Mouse (Mus musculus) kidney, postnatal 36 days (tissue): ENCODE measurements around the gene 3100002H09Rik.

Experiments
- DNase-seq, 2 experiments: peaks; one replicate each; pipeline ENCODE4 v3.0.0; 2021 to 2022; ENCODE audit warnings: mixed read lengths in 2 of 2

3100002H09Rik gene

DNA sequence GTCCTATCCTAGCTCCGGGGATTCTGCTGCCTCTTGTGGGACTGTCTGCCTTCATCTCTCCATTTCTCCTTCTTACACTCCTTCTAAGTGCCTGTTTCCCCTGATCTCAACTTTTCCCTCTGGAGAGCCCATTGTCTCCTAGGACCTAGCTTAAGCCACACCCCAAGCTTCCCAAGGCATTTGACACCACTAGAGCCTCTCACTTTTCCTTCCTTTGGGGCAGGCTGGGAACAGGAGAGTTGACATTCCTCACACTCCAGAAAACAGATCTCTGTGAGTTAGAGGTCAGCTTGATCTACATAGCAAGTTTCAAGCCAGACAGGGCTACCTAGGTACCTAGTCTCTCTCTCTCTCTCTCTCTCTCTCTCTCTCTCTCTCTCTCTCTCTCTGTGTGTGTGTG is 3.6 kb upstream of the 3100002H09Rik start:
- no peak for DNase-seq

DNA sequence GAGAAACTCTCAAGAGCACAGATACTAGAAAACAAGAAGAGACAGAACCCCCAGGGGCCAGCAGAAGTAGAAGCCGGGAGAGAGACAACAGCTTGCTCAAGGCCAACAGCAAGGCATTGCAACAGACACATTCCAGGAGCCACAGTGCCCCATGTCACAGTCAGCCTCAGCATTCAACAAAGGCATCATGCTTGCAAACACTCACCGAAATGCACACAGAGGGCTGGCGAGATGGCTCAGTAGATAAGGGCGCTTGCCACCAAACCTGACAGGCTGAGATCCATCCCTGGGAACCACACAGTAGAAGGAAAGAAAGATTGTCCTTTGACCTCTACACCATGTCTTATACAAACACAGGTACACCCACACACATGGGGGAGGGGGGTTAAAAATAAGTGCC is 1.2 kb upstream of the 3100002H09Rik start:
- DNase-seq = no peak

DNA sequence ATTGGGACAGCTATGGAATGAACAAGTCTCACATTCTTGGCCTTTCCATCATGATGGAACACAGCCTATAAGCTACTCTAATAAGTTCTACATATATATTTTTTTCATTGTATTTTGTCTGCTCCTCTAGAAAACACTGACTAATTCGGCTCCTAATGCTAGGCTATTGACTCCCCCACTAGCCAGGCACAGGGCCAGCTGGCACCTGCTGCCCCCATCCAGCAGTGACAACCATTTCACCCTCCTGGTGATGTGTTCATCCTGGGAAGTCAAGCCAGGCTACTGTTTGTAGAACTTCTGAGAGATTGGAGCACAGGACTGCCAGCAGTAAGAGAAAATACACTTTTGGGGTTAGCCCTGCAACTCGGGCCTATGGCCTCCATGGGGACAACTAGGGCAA is 537 bp downstream of the 3100002H09Rik start:
- no peak for DNase-seq

DNA sequence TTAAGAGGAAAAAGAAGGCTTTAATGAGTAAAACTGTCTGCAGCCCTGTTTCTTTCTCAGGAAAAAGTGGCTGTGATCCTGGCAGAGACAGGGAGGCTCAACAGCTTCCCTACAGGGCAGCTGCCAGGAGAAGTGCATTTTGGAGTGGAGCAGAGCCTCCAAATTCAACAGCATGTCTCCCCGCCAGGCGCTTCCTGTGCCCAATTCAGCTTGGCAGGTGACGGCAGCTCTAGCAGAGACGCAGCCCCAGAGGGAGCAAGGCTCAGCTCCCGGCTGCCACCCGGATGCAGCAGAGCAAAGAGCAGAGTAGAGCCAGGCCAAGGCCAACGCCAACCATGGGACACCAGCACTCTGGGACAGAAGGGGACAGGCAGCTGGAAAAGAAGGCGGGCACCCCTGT is 3.4 kb downstream of the 3100002H09Rik start:
- DNase-seq = no peak

DNA sequence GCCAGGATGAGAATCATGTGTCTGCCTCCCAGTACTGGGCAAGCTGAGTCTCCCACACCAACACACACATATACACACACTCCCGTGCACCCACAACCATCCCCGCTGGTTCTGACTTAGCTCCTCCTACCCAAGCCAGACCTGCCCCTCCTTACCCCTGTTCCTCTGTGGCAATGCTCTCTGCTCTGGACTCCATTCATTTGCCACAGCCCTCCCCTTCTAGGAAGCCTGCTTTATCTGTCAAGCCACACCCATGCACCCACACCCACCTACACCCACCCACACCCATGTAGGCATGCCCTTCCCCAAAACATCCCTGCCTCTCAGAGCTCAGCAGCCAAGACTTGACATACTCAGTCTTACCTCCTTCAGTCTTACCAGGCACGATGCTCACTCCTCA is 4.4 kb downstream of the 3100002H09Rik start:
- no peak for DNase-seq

DNA sequence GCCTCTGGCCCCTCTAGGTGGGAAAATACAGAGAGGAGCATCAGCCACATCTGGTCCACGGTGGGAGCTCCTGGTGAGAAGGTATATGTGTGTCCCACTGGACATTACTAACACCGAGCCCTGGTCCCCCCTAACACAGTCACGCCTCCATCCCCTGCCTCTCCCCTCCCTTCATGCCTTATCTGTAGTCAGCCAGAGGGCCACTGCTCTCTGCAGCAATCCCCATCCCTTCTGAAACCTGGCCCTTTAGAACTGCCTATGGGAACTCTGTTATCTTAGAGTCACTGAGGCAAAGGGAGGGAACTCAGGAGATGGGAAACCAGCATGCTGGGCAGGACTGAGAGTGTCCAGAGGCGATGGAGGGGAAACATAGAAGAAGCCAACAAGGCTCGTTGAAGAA is 5.3 kb downstream of the 3100002H09Rik start:
- DNase-seq = no peak

DNA sequence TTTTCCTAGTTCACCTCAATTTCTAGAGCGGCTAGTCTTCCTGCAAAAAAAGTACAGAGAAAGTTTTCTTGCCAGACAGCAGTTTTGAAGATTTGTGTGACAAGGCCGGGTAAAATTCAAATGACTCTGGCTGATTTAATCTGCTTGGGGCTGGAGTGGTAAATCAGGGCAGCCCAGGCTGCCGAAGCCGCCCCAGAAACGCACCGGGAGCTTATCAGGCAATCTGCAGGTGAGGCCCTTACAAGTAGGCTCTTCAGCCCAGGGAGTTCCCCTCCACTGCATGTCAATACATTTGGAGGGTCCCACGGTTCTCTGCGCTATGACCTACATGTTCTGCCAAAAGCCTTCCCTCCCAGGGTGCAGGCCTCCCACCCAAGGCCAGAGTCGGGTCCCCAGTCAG is 6.9 kb downstream of the 3100002H09Rik start:
- DNase-seq = no peak

DNA sequence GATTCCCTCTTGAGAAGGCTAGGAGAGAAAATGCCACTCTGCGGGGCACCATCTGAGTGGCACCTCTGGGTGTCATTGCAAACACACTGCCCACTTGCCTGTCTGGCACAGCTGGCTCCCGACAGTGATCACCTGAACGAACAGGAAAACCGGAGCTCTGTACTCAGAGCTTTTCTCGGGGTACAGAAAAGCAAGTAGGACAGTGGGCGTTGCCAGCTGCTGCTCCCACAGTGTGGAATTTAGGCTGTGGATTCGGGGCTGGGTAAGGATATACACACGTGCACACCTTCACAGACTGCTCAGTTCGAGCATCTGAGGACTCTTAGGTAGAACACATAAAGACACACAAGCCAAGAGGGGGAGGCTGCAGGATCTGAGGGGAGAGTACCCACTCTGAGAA is 14.7 kb downstream of the 3100002H09Rik start:
- DNase-seq = no peak

DNA sequence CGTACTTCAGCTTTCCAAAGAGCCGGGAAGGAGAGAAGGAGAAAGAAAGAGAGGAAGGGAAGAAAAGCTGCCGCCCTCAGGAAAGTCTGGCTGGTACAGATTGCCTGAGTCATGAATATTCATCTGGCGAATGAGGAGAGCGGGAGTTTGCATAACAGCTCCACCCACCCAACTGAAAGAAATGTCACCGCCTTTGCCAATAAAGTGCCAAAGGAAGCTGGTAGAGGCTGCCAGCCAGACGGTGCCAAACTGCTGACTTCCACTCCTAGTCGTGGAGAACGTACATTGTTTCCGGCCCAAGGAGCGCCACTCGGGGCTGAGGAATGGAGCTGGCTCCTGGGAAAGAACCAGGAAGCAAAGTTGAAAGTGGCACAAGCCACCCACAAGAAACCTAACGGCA is 15.7 kb downstream of the 3100002H09Rik start:
- DNase-seq = peak; percentile 22 to 23

DNA sequence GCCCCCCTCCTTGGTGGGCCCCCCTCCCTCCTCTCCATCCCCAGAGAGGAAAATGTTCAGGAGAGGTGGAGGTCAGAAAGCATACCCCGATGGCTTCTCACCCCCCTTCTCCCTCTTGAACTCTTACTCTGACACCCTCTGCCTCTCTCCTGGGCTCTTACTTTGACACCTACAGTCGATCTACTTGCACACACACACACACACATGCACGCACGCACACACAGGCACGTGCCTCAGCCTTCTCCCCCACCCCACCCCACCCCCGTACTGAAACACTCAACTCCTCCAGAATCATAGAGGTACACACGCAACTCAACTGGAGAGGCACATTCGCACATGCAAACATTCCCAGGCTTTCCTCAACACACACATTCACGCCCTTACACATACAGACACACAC is 16.9 kb downstream of the 3100002H09Rik start:
- DNase-seq = no peak

DNA sequence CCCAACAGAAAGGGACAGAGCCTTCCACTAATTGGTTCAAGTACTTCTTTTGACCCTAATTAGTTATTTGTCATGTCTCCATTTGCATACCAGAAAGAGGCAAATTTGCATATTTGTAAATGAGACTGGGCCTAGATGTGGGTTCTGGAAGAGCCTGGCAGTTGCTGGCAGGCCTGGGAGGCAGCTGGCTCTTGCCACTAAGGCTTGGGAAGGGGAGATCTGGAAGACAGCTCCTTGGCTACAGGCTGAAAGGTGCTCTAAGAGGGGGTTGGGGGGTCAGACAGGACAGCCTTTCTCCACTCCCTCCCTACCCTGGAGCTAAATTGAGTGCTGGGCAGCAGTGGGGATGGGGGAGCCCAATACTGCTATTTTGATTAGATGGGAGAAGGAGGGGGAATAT is 17.4 kb downstream of the 3100002H09Rik start:
- DNase-seq = no peak

DNA sequence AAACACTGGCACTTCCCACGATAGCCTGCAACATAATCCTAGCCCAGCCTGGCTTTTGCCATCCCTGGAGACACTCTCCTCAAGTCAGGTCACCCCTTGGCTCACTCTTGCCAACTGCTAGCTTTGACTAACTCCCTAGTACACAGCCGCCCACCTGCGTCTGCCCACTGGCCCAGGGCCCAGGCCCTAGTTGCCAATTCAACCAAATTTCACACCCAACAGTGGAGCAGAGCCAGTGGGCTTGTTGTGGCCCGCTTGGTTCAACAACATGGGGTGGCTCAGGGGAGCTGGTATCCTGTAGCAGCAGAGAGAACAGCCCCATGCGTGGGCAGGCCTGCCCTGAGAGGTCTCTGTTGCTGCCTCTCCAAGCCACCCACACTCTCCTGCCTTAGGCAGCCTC is 18.4 kb downstream of the 3100002H09Rik start:
- no peak for DNase-seq

DNA sequence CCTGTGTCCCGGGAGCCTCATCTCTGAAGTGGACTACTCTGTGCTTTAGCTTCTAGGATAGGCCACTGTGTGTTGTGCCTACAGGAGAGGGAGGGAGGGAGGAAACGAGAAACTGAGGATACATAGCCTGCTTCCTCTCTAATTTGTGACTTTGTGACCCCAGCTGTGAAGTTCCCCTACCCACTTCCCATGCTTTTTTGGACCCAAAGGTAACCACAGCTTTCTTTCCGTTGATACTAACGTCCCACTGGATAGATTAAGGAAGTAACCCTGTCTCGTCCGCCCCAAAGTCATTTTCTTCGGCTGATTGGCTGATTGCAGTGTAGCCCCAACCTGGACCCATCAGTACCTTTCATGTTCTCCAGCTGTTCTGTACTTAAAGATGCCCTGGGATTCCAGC is 29.9 kb downstream of the 3100002H09Rik start:
- DNase-seq = no peak

DNA sequence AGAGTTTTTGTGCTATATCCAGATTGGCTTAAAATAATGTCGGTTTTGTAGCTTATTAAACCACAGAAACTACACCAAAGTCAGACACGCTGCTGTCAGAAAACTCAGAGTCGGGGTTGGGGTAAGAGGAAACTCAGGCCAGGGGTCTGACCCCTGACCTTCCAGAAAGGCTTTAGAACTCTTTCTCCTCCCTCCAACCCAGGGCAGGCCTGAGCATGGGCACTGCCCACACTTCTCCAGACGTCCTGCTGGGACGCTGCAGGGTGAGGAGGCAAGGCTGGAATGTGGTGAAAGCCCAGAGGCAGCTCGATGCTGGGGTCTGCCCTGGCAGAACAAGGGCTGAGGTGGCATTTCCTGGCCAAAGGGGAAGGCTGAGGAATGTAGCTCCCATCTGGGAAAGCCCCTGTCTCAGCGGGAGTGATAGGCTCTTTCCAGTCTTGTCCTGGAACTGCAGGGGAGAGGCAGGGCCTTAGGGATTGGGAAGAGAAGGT is 34.6 kb downstream of the 3100002H09Rik start:
- peak in 1 of 2 experiments; percentile 5 for DNase-seq

DNA sequence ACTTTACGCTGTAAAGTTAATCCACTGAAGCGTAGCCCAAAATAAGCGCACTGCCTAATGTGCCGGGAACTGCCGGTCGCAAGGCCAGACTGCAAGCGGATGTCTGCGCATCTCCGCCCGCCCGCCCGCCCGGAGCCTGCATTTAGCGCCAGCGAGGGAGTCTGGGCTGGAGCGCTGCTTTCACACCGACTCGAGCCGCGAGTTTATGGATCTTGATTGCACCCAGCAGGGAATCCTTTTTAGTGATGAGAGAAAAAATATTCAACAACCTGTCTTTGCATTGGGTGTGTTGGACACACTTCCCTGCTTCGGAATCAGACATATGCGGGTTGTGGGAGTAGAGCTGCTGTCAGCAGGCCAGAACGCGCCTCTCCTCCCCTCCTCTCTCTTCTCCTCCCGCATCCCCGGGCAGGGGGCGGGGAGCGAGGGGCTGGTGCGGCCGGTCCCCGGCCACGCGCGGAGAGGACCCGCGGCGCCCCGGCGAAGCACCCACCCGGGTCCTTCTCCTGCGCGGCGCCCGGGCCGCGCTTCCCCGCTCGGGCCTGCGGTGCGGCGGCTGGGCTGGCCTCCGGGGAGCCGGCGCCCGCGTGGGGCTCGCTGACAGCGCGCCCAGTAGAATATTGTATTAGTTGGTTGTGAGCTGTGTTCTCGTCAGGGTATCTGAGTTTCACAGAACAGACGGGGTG is 35.2 kb downstream of the 3100002H09Rik start:
- DNase-seq = no peak

DNA sequence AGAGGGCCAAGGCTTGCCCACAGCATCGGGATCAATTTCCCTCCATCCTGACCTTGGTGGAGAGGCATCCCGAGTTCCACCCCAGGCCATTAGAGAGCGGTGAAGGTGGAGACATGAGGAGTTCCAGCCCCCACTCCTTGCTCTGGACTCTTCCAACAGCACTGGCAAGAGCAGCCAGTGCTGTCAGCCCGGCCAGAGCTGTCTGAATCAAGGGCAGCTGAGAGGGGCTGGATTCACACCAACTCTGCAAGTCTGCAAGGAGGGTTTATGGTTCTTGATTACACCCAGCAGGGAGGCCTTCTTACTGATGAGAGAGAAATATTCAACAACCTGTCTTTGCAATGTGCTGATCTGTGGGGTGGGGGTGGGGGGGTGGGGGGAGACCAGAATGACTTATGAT is 37.0 kb downstream of the 3100002H09Rik start:
- DNase-seq = no peak

DNA sequence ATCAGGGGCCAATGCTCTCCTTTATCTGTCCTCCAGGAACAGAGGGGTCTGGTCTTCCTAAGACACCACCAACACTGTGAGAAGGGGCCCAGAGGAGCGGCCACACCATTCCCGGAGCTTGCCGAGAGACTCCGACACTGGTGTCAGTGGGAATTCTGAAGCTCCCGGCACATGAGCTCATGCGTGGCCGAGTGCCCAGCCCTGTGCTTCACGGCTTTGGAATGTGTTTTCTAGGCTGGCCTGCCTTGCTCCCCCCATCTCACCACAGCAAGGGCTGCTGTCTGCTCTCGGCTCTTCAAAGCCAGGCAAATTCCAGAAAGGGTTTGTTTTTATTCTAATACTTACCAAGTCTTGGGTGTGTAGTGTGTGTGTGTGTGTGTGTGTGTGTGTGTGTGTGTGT is 39.6 kb downstream of the 3100002H09Rik start:
- DNase-seq = peak; percentile 12 to 32

DNA sequence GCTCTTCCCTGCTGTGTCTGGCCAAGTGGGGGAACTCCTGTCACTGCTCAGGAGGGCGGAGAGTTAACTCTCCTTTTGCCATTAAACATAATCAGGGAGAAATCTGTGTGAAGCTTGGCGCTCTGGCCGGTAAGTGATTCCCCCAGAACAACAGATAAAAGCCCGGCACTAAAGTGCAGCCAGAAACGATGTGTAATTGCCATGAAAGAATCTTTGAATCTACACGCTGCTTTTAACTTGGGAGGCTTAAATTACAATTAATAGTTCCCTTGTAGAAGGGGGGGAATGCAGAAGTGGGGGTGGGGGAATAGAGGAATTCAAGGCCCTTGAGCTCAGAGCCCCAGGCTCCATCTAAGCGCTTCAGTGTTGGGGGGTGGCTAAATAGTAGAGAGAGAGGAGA is 40.9 kb downstream of the 3100002H09Rik start:
- no peak for DNase-seq

DNA sequence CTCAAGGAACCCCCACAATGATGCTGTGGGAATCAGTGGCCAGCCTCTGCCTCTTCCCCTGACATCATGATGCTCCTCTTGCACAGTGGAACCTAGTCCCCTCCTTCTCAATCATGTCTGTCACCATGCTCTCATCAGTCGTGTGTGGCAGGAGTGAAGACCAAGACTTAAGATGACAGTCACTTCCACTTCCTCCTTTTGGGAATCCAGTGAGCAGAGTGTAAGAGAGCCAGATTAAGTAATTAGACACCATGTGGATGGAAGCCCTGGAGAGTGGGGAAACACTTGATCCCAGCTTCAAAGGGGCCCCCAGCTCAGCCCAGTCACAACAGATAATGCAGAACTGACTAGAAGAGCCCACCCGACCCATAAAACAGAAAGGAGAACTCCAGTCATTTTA is 47.2 kb downstream of the 3100002H09Rik start:
- no peak for DNase-seq

DNA sequence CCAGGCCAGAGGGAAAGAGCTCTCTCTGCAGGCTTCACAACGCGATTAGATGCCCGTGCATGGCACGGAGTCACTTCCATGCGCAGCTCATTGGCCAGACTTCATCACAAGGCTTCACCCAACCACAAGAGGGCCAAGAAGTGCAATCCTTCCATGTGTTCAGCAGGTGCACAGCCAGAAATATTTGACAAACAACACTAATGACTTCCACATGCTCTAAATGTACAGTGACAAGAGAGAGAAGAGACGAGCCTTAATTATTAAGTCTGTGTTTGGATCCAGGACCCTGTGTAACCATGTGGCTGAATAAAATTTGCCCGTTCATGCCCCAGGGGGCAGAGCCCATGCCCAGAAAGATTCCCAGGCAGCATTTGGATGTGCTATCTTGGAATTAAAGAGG is 47.9 kb downstream of the 3100002H09Rik start:
- no peak for DNase-seq
